Comparison of ENCODE assay signal across 9 mouse cellular contexts in genomic region chr2:75786075-75786474, GRCm38 (mm10). TPM values are rescaled to one million over a fixed set of nuclear protein-coding genes. Genes with fewer than 3 reads are reported as not detected.
DNase-seq lines count a peak whose midpoint lies in the region; ATAC-seq lines count a peak whose summit lies in the region.
"Had no signal": no experiment of that assay in that cellular context is flagged by ENCODE, and none has a peak within 500 bp of the region (broad histone marks: within the 10 kb centered on the region; RNA-seq: fewer than 3 reads in every experiment).

No protein-coding gene starts in this region.

- H3K4me1 ChIP-seq in heart, embryonic 13.5 days = peaks cover 3% of the 10 kb centered on the region; the same call in 1 of the 2 replicates
- H3K4me1 ChIP-seq in embryonic facial prominence, embryonic 14.5 days (ENCODE audit: control insufficient read depth, insufficient read depth, low read length) = no peaks in the 10 kb centered on the region
- H3K4me1 ChIP-seq: embryonic facial prominence, embryonic 15.5 days had no signal

- DNase-seq in heart, adult 11 months = no peak
- DNase-seq in 416B (ENCODE audit: low read depth) = peak; percentile 88
- peak; percentile 56 for DNase-seq in MEL-GATA-1-ER (ENCODE audit: extremely low read depth, low read depth)
- DNase-seq in embryonic facial prominence, embryonic 14.5 days (ENCODE audit: low spot score) = peak; percentile 75
- peak; percentile 78 to 79 for DNase-seq in kidney, postnatal 4 days
- DNase-seq in retina, embryonic 14.5 days (ENCODE audit: low spot score) = peak; percentile 79
- no peak for DNase-seq in urinary bladder, postnatal 10 days (ENCODE audit: low spot score)

- no peaks in the 10 kb centered on the region for H3K27me3 ChIP-seq in heart, embryonic 13.5 days (replicated peaks)
- H3K27me3 ChIP-seq in embryonic facial prominence, embryonic 14.5 days (replicated peaks; ENCODE audit: control insufficient read depth, insufficient read depth, low read length) = no peaks in the 10 kb centered on the region
- H3K27me3 ChIP-seq: embryonic facial prominence, embryonic 15.5 days had no signal

- H3K36me3 ChIP-seq in heart, embryonic 13.5 days = no peaks in the 10 kb centered on the region
- no peaks in the 10 kb centered on the region for H3K36me3 ChIP-seq in embryonic facial prominence, embryonic 14.5 days (ENCODE audit: control insufficient read depth, insufficient read depth, low read length)
- H3K36me3 ChIP-seq: embryonic facial prominence, embryonic 15.5 days had no signal

- no peaks in the 10 kb centered on the region for H3K9me3 ChIP-seq in heart, embryonic 13.5 days
- no peaks in the 10 kb centered on the region for H3K9me3 ChIP-seq in embryonic facial prominence, embryonic 14.5 days (ENCODE audit: control insufficient read depth, low read length)
- H3K9me3 ChIP-seq: embryonic facial prominence, embryonic 15.5 days had no signal

- H3K4me3 ChIP-seq in heart, embryonic 13.5 days = no peak overlapping the region
- H3K4me3 ChIP-seq in embryonic facial prominence, embryonic 14.5 days (ENCODE audit: low read depth, low read length) = no peak overlapping the region
- H3K4me3 ChIP-seq: embryonic facial prominence, embryonic 15.5 days had no signal

- WGBS in heart, embryonic 13.5 days = 18% methylated on average over 6 of the region's 6 CpGs
- 15% methylated on average over 6 of the region's 6 CpGs for WGBS in embryonic facial prominence, embryonic 14.5 days

- ATAC-seq in heart, embryonic 13.5 days (ENCODE audit: extremely low read depth, insufficient number of reproducible peaks, low FRiP score, low TSS enrichment) = no peak
- no peak for ATAC-seq in embryonic facial prominence, embryonic 14.5 days (ENCODE audit: low read depth)

- H3K27ac ChIP-seq in heart, embryonic 13.5 days (replicated peaks) = no peak overlapping the region
- no peak overlapping the region for H3K27ac ChIP-seq in embryonic facial prominence, embryonic 14.5 days (replicated peaks; ENCODE audit: low read depth, low read length)
- H3K27ac ChIP-seq: embryonic facial prominence, embryonic 15.5 days had no signal

- H3K4me2 ChIP-seq in heart, embryonic 13.5 days = peak overlapping the region; percentile 10; the same call in 1 of the 2 replicates
- no peak overlapping the region for H3K4me2 ChIP-seq in embryonic facial prominence, embryonic 14.5 days (ENCODE audit: low read depth, low read length)
- H3K4me2 ChIP-seq: embryonic facial prominence, embryonic 15.5 days had no signal

- H3K9ac ChIP-seq in heart, embryonic 13.5 days = no peak overlapping the region
- no peak overlapping the region for H3K9ac ChIP-seq in embryonic facial prominence, embryonic 14.5 days (ENCODE audit: low read depth, low read length)
- H3K9ac ChIP-seq: embryonic facial prominence, embryonic 15.5 days had no signal

RNA-seq across cellular contexts. Expression of gene Agps, which starts 45.9 kb away (rescaled TPM):
- 22.1 and 24.3 TPM in 2 replicates for polyA plus RNA-seq in heart, embryonic 13.5 days (2015; fragmentation: Nextera tagmentation; extraction: Ambion mirVana)
- polyA plus RNA-seq in embryonic facial prominence, embryonic 14.5 days (2014; fragmentation: Nextera tagmentation; extraction: Ambion mirVana) = 32.5 and 37.2 TPM in 2 replicates

Comparison
In these comparisons a context has a peak if more than half of its experiments do, and no peak if none do; other contexts are left out.
1. DNase-seq: peak in 416B (single experiment), MEL-GATA-1-ER (single experiment), embryonic facial prominence, embryonic 14.5 days (single experiment), kidney, postnatal 4 days (2 of 2) and retina, embryonic 14.5 days (single experiment); none in heart, adult 11 months (single experiment) and urinary bladder, postnatal 10 days (single experiment).